Mouse (Mus musculus) stomach, postnatal 0 days (tissue): ENCODE results near the gene 1700008O03Rik. TPM values are rescaled to one million over a fixed set of nuclear protein-coding genes. Genes with fewer than 3 reads are reported as not detected.

Source experiments
- ATAC-seq: fragments of 200-750 bp; cut with Nextera tagmentation; 2 replicates; pipeline ENCODE4 v1.8.0; 2017; ENCODE audit not compliant: low FRiP score, low TSS enrichment
- DNase-seq: peaks from one replicate; pipeline ENCODE4 v3.0.0-alpha.2; 2016; ENCODE audit warnings: low spot score
- H3K27ac ChIP-seq: fragments of 300-500 bp; sonication (generic); replicated peaks from 2 replicates; pipeline ENCODE4 v1.5.1; 2014; ENCODE audit warnings: mild to moderate bottlenecking, control low read depth
- H3K27me3 ChIP-seq: fragments of 300-500 bp; sonication (generic); 2 replicates; pipeline ENCODE4 v1.6.1; 2014; ENCODE audit warnings: low read length; ENCODE audit not compliant: control insufficient read depth, insufficient read depth
- H3K36me3 ChIP-seq: fragments of 300-500 bp; sonication (generic); 2 replicates; pipeline ENCODE4 v1.6.1; 2014; ENCODE audit warnings: low read length, mixed read lengths; ENCODE audit not compliant: control insufficient read depth, insufficient read depth
- H3K4me1 ChIP-seq: fragments of 300-500 bp; sonication (generic); replicated peaks from 2 replicates; pipeline ENCODE4 v1.6.1; 2014; ENCODE audit warnings: antibody characterized with exemption; ENCODE audit not compliant: control insufficient read depth, insufficient read depth
- H3K4me2 ChIP-seq: fragments of 300-500 bp; sonication (generic); replicated peaks from 2 replicates; pipeline ENCODE4 v1.6.1; 2014; ENCODE audit warnings: low read depth, mild to moderate bottlenecking, control low read depth, moderate library complexity
- H3K4me3 ChIP-seq: fragments of 300-500 bp; sonication (generic); 2 replicates; pipeline ENCODE4 v1.5.1; 2014; ENCODE audit warnings: low read depth, low read length, control low read depth
- H3K9ac ChIP-seq: fragments of 300-500 bp; sonication (generic); 2 replicates; pipeline ENCODE4 v1.6.1; 2014; ENCODE audit warnings: mild to moderate bottlenecking, low read length, control low read depth, mixed read lengths
- H3K9me3 ChIP-seq: fragments of 300-500 bp; sonication (generic); 2 replicates; pipeline ENCODE4 v1.6.1; 2016; ENCODE audit warnings: low read length; ENCODE audit not compliant: control insufficient read depth
- CTCF ChIP-seq: IDR thresholded peaks from 2 replicates; pipeline ENCODE4 v1.5.1; 2016; ENCODE audit warnings: antibody characterized with exemption, low read depth, mild to moderate bottlenecking, moderate library complexity
- EP300 ChIP-seq: optimal IDR thresholded peaks from 2 replicates; pipeline ENCODE3; 2016; ENCODE audit warnings: antibody characterized with exemption
- WGBS: fragments of 180-500 bp; shearing (Covaris S2); extraction: QIAGEN DNeasy Blood & Tissue Kit; methylation state at CpG from one replicate; pipeline ENCODE4 v1.1.7; 2014; 5-methylcytosine and 5-hydroxymethylcytosine counted together
- polyA plus RNA-seq: library from polyadenylated mRNA; unstranded; fragments of >200 nt; fragmentation: Nextera tagmentation; extraction: Ambion mirVana; gene quantifications from 2 replicates; pipeline ENCODE4 v1.2.1, GENCODE M21; 2015

Gene 1700008O03Rik
- polyA plus RNA-seq, 1 experiment from 2014 or later, result 0.68 TPM

DNA sequence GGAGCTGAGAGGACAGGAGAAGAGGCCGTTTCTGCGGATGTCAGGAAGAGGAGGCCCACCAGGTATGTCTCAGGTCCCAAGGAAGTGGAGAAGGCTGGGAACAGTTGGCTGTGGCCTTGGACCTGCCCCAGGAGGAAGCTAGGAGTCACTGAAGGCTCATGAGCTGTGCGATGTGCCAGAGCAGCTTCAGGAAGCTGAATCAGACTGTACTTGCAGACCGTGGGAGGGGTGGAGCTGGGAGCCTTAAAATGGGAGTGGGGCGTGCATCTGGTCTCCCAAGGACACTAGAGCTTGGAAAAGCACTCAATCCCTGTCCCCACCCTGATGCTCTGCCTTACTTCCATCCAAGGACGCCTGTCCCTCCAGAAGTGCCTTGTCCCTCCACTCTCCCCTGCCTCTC lies 59.0 kb downstream of the 1700008O03Rik start:
- Histone ChIP-seq H3K4me3 (no peak overlapping the region), H3K4me2 (no peak overlapping the region), H3K4me1 (no peaks in the 10 kb centered on the region), H3K27me3 (no peaks in the 10 kb centered on the region), H3K36me3 (no peaks in the 10 kb centered on the region), H3K27ac (no peak overlapping the region), H3K9ac (no peak overlapping the region), H3K9me3 (no peaks in the 10 kb centered on the region)
- ATAC-seq (peak; percentile 32; the same call in 1 of the 2 replicates), DNase-seq (no peak)
- 46% methylated on average over 6 of the region's 6 CpGs for WGBS
- TF ChIP-seq CTCF (no peak), EP300 (no peak)

DNA sequence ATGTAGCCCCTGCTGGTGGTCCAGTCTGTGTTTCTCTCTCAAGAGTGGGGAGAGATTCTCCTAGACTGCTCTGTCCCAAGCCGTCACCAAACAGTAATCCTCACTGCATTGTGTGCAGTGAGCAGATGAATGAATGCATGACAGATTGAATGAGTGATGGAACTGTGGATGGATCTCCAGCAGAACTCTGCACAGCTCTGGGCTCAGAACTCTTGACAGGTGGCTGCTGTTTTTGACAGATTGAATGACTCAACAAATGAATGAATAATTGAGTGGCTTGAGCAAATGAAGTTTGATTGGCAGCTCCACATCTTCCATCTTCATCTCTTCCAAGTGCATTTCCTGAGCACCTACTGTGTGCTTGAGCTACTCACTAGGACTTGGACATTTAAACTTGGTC lies 63.3 kb downstream of the 1700008O03Rik start:
- ATAC-seq (no peak), DNase-seq (no peak)
- no peak overlapping the region for H3K4me2 ChIP-seq
- 79% methylated on average over 1 of the region's 1 CpGs for WGBS
- H3K9me3 ChIP-seq, result no peaks in the 10 kb centered on the region
- no peak overlapping the region for H3K27ac ChIP-seq
- H3K9ac ChIP-seq, result no peak overlapping the region
- no peaks in the 10 kb centered on the region for H3K36me3 ChIP-seq
- no peaks in the 10 kb centered on the region for H3K27me3 ChIP-seq
- no peaks in the 10 kb centered on the region for H3K4me1 ChIP-seq
- TF ChIP-seq CTCF (no peak), EP300 (no peak)
- H3K4me3 ChIP-seq, result no peak overlapping the region

DNA sequence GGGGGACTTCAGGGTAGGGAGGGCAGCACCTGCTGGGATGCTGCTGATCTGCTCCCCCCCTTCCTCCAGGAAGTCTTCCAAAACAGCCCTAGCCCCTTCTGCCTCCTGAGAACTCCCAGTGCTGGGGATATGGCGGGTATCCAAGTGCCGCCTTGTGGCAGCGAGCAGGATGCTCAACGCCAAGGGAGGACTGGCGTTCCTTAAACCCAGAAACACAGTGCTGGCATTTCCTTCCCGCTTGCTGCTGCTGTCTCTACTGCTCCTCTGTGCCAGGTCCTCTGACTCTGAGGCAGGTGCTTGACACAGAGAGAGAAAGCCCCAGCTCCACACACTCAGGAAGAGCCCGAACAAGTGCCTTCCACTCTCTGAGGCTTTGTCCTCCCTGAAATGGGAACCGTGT lies 64.7 kb downstream of the 1700008O03Rik start:
- H3K36me3 ChIP-seq, result no peaks in the 10 kb centered on the region
- H3K9ac ChIP-seq, result no peak overlapping the region
- no peaks in the 10 kb centered on the region for H3K27me3 ChIP-seq
- H3K4me3 ChIP-seq, result no peak overlapping the region
- no peak for TF ChIP-seq EP300
- no peak for TF ChIP-seq CTCF
- no peak for ATAC-seq
- no peak for DNase-seq
- no peaks in the 10 kb centered on the region for H3K9me3 ChIP-seq
- H3K27ac ChIP-seq, result no peak overlapping the region
- no peak overlapping the region for H3K4me2 ChIP-seq
- 40% methylated on average over 8 of the region's 8 CpGs for WGBS
- no peaks in the 10 kb centered on the region for H3K4me1 ChIP-seq

DNA sequence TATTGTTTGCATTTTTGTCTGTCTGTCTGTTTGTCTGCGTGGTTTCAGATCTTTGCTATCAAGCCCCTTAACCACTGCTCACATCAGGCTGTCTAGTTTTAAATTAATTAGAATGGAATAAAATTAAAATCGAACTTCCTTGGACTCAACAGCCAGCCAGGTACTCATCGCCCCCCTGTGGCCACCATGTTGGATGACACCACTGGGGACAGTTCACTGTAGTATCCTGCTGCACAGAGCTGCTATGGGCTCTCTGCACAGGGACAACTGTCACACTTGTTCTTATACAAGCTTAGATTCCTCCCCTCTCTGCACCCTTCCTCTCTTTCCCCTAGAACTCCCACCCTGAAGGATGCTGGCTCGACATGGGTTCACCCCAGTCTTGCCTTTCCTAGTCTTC lies 67.7 kb downstream of the 1700008O03Rik start:
- Histone ChIP-seq H3K36me3 (no peaks in the 10 kb centered on the region), H3K9me3 (no peaks in the 10 kb centered on the region), H3K4me3 (no peak overlapping the region), H3K9ac (no peak overlapping the region), H3K4me2 (no peak overlapping the region), H3K27me3 (no peaks in the 10 kb centered on the region), H3K27ac (no peak overlapping the region), H3K4me1 (no peaks in the 10 kb centered on the region)
- ATAC-seq (no peak), DNase-seq (peak; percentile 41)
- 28% methylated on average over 4 of the region's 4 CpGs for WGBS
- peak; percentile 75 for TF ChIP-seq CTCF
- no peak for TF ChIP-seq EP300

DNA sequence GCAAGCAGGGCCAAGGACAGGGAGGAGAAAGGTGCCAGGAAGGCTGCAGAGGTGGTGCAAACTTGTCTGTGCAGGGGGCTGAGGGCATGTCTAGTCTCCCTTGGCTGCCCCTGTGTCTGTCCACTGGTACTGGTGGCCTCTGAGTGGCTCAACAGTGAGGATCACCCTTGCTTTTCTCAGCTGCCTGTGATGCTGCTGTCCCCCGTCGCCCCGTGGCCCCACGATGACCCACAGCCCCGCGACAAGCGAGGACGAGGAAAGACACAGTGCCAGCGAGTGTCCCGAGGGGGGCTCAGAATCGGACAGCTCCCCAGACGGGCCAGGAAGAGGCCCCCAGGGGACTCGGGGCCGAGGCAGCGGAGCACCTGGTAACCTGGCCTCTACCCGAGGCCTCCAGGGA lies 73.1 kb downstream of the 1700008O03Rik start:
- peaks cover 3% of the 10 kb centered on the region; the same call in 1 of the 2 replicates for H3K4me1 ChIP-seq
- no peaks in the 10 kb centered on the region for H3K9me3 ChIP-seq
- DNase-seq (no peak), ATAC-seq (no peak)
- H3K4me3 ChIP-seq, result no peak overlapping the region
- H3K9ac ChIP-seq, result no peak overlapping the region
- 65% methylated on average over 16 of the region's 16 CpGs for WGBS
- H3K4me2 ChIP-seq, result no peak overlapping the region
- no peak for TF ChIP-seq EP300
- no peak for TF ChIP-seq CTCF
- no peaks in the 10 kb centered on the region for H3K36me3 ChIP-seq
- H3K27me3 ChIP-seq, result no peaks in the 10 kb centered on the region
- no peak overlapping the region for H3K27ac ChIP-seq

DNA sequence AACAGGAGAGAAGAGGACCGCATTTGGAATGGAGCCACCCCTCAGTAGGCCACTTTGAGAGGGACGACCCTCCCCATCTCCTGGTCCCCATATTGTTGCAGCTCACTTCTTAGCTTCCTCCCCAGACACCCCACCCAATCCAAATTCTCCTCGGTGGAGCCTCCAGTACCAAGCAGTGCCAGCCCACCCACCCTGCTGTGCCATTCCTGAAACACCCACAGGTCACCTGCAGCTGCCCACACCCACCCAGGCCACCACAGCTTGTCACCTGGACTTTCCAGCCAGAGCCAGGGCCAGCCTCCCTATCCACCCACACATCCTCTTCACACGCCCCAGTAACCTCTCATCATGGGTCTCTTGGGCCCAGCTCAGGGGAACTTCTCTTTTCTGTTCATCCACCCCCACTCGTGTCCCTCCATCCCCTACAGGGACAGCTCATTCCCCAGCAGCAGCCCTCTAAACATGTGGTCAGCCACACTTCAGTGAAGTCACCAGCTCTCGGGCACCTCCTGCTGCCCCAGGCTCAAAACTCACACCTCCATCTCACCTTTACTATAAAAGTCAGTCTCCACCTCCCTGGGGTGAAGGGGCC lies 73.8 kb downstream of the 1700008O03Rik start:
- TF ChIP-seq CTCF, result peak; percentile 39
- no peak for TF ChIP-seq EP300
- no peak overlapping the region for H3K4me3 ChIP-seq
- H3K36me3 ChIP-seq, result no peaks in the 10 kb centered on the region
- no peaks in the 10 kb centered on the region for H3K27me3 ChIP-seq
- H3K27ac ChIP-seq, result no peak overlapping the region
- 21% methylated on average over 6 of the region's 6 CpGs for WGBS
- H3K9ac ChIP-seq, result no peak overlapping the region
- DNase-seq, result no peak
- peaks cover 3% of the 10 kb centered on the region; the same call in 1 of the 2 replicates for H3K4me1 ChIP-seq
- H3K4me2 ChIP-seq, result no peak overlapping the region
- H3K9me3 ChIP-seq, result no peaks in the 10 kb centered on the region
- ATAC-seq, result no peak
